Mouse (Mus musculus): ENCODE measurements around the gene Kat8.

- TF ChIP-seq CTCF (IDR thresholded peaks at IDR 0.05; ENCODE audit: extremely low read depth, insufficient read length, insufficient replicate concordance, low read depth, low read length) (no peak), POLR2A (IDR thresholded peaks at IDR 0.05; ENCODE audit: low read depth, low read length) (no peak)
Measured at GRCm38 (mm10) chr7:127959364-127959763, 47.0 kb downstream of the Kat8 start.
